Mouse (Mus musculus): ENCODE measurements around the gene Ift122. TPM values are rescaled to one million over a fixed set of nuclear protein-coding genes. Genes with fewer than 3 reads are reported as not detected.
"Not testable (repeated sequence)": the region's sequence is repeated elsewhere in the genome, so short reads cannot be mapped to it uniquely, and the experiment has no call there.

The Ift122 gene
- polyA plus RNA-seq, 1 experiment: 4.6 TPM

- Histone ChIP-seq H3K4me3 (ENCODE audit: extremely low read depth, insufficient read depth, insufficient read length) (no peak overlapping the region), H3K36me3 (ENCODE audit: control insufficient read depth, insufficient read depth, low read length) (no peaks in the 10 kb centered on the region), H3K27me3 (ENCODE audit: control insufficient read depth, insufficient read depth, low read length) (no peaks in the 10 kb centered on the region), H3K4me1 (ENCODE audit: control insufficient read depth, insufficient read depth, insufficient read length) (no peaks in the 10 kb centered on the region), H3K27ac (ENCODE audit: insufficient read depth, low read length) (no peak overlapping the region)
- TF ChIP-seq POLR2A (IDR thresholded peaks at IDR 0.05; ENCODE audit: low read depth, low read length): no peak
- no peak for TF ChIP-seq CTCF (IDR thresholded peaks at IDR 0.05; ENCODE audit: extremely low read depth, insufficient read depth, insufficient read length, insufficient replicate concordance)
- 89% methylated on average over 3 of the region's 3 CpGs for WGBS
- no peak for DNase-seq (ENCODE audit: low read depth in 1 of 2, low spot score in 2 of 2)
These were observed 2.6 kb downstream of the Ift122 start for GRCm38 (mm10) chr6:115855733-115856360.

GRCm38 (mm10) chr6:115856361-115856745, 3.1 kb downstream of the Ift122 start:
- 94% methylated on average over 4 of the region's 4 CpGs for WGBS
- H3K4me1 ChIP-seq (ENCODE audit: control insufficient read depth, insufficient read depth, insufficient read length): no peaks in the 10 kb centered on the region
- no peaks in the 10 kb centered on the region for H3K27me3 ChIP-seq (ENCODE audit: control insufficient read depth, insufficient read depth, low read length)
- no peak for DNase-seq (ENCODE audit: low read depth in 1 of 2, low spot score in 2 of 2)
- H3K27ac ChIP-seq (ENCODE audit: insufficient read depth, low read length): no peak overlapping the region
- H3K36me3 ChIP-seq (ENCODE audit: control insufficient read depth, insufficient read depth, low read length): no peaks in the 10 kb centered on the region
- H3K4me3 ChIP-seq (ENCODE audit: extremely low read depth, insufficient read depth, insufficient read length): no peak overlapping the region
- TF ChIP-seq CTCF (IDR thresholded peaks at IDR 0.05; ENCODE audit: extremely low read depth, insufficient read depth, insufficient read length, insufficient replicate concordance) (no peak), POLR2A (IDR thresholded peaks at IDR 0.05; ENCODE audit: low read depth, low read length) (no peak)

- Histone ChIP-seq H3K27me3 (ENCODE audit: control insufficient read depth, insufficient read depth, low read length) (no peaks in the 10 kb centered on the region), H3K27ac (ENCODE audit: insufficient read depth, low read length) (no peak overlapping the region), H3K4me3 (ENCODE audit: extremely low read depth, insufficient read depth, insufficient read length) (no peak overlapping the region), H3K4me1 (ENCODE audit: control insufficient read depth, insufficient read depth, insufficient read length) (no peaks in the 10 kb centered on the region), H3K36me3 (ENCODE audit: control insufficient read depth, insufficient read depth, low read length) (no peaks in the 10 kb centered on the region)
- DNase-seq (ENCODE audit: low read depth in 1 of 2, low spot score in 2 of 2): no peak
- 62% methylated on average over 4 of the region's 4 CpGs for WGBS
- TF ChIP-seq CTCF (IDR thresholded peaks at IDR 0.05; ENCODE audit: extremely low read depth, insufficient read depth, insufficient read length, insufficient replicate concordance): no peak
- TF ChIP-seq POLR2A (IDR thresholded peaks at IDR 0.05; ENCODE audit: low read depth, low read length): no peak
These were observed 6.0 kb downstream of the Ift122 start for GRCm38 (mm10) chr6:115859258-115859657.

GRCm38 (mm10) chr6:115860027-115860556, 6.8 kb downstream of the Ift122 start:
- TF ChIP-seq POLR2A (IDR thresholded peaks at IDR 0.05; ENCODE audit: low read depth, low read length) (no peak), CTCF (IDR thresholded peaks at IDR 0.05; ENCODE audit: extremely low read depth, insufficient read depth, insufficient read length, insufficient replicate concordance) (no peak)
- H3K4me3 ChIP-seq (ENCODE audit: extremely low read depth, insufficient read depth, insufficient read length): no peak overlapping the region
- no peak overlapping the region for H3K27ac ChIP-seq (ENCODE audit: insufficient read depth, low read length)
- no peaks in the 10 kb centered on the region for H3K4me1 ChIP-seq (ENCODE audit: control insufficient read depth, insufficient read depth, insufficient read length)
- WGBS: 80% methylated on average over 7 of the region's 7 CpGs
- H3K36me3 ChIP-seq (ENCODE audit: control insufficient read depth, insufficient read depth, low read length): no peaks in the 10 kb centered on the region
- no peak for DNase-seq (ENCODE audit: low read depth in 1 of 2, low spot score in 2 of 2)
- no peaks in the 10 kb centered on the region for H3K27me3 ChIP-seq (ENCODE audit: control insufficient read depth, insufficient read depth, low read length)

- TF ChIP-seq POLR2A (IDR thresholded peaks at IDR 0.05; ENCODE audit: low read depth, low read length): no peak
- no peaks in the 10 kb centered on the region for H3K4me1 ChIP-seq (ENCODE audit: control insufficient read depth, insufficient read depth, insufficient read length)
- WGBS: 83% methylated on average over 7 of the region's 7 CpGs
- H3K27ac ChIP-seq (ENCODE audit: insufficient read depth, low read length): no peak overlapping the region
- H3K36me3 ChIP-seq (ENCODE audit: control insufficient read depth, insufficient read depth, low read length): no peaks in the 10 kb centered on the region
- no peaks in the 10 kb centered on the region for H3K27me3 ChIP-seq (ENCODE audit: control insufficient read depth, insufficient read depth, low read length)
- no peak overlapping the region for H3K4me3 ChIP-seq (ENCODE audit: extremely low read depth, insufficient read depth, insufficient read length)
- DNase-seq (ENCODE audit: low read depth in 1 of 2, low spot score in 2 of 2): no peak
These were observed 10.1 kb downstream of the Ift122 start for GRCm38 (mm10) chr6:115863340-115863841.

- no peak overlapping the region for H3K4me3 ChIP-seq (ENCODE audit: extremely low read depth, insufficient read depth, insufficient read length)
- no peak overlapping the region for H3K27ac ChIP-seq (ENCODE audit: insufficient read depth, low read length)
- H3K4me1 ChIP-seq (ENCODE audit: control insufficient read depth, insufficient read depth, insufficient read length): no peaks in the 10 kb centered on the region
These were observed 12.0 kb downstream of the Ift122 start for GRCm38 (mm10) chr6:115865246-115865645.

GRCm38 (mm10) chr6:115867157-115867556, 13.9 kb downstream of the Ift122 start:
- not testable (repeated sequence) for H3K27ac ChIP-seq (ENCODE audit: insufficient read depth, low read length); H3K4me1 ChIP-seq (ENCODE audit: control insufficient read depth, insufficient read depth, insufficient read length); H3K4me3 ChIP-seq (ENCODE audit: extremely low read depth, insufficient read depth, insufficient read length); H3K27me3 ChIP-seq (ENCODE audit: control insufficient read depth, insufficient read depth, low read length); DNase-seq (ENCODE audit: low read depth in 1 of 2, low spot score in 2 of 2); H3K36me3 ChIP-seq (ENCODE audit: control insufficient read depth, insufficient read depth, low read length)
- WGBS: no CpG with 5 or more reads among the region's 3 CpGs

More at GRCm38 (mm10) chr6:115865246-115865645, 12.0 kb downstream of the Ift122 start:
- Histone ChIP-seq H3K36me3 (ENCODE audit: control insufficient read depth, insufficient read depth, low read length) (no peaks in the 10 kb centered on the region), H3K27me3 (ENCODE audit: control insufficient read depth, insufficient read depth, low read length) (no peaks in the 10 kb centered on the region)
- 96% methylated on average over 4 of the region's 4 CpGs for WGBS
- TF ChIP-seq POLR2A (IDR thresholded peaks at IDR 0.05; ENCODE audit: low read depth, low read length): no peak
- TF ChIP-seq CTCF (IDR thresholded peaks at IDR 0.05; ENCODE audit: extremely low read depth, insufficient read depth, insufficient read length, insufficient replicate concordance): no peak
- DNase-seq (ENCODE audit: low read depth in 1 of 2, low spot score in 2 of 2): no peak

- H3K4me1 ChIP-seq (ENCODE audit: control insufficient read depth, insufficient read depth, insufficient read length); H3K27ac ChIP-seq (ENCODE audit: insufficient read depth, low read length); H3K36me3 ChIP-seq (ENCODE audit: control insufficient read depth, insufficient read depth, low read length); H3K4me3 ChIP-seq (ENCODE audit: extremely low read depth, insufficient read depth, insufficient read length); DNase-seq (ENCODE audit: low read depth in 1 of 2, low spot score in 2 of 2); H3K27me3 ChIP-seq (ENCODE audit: control insufficient read depth, insufficient read depth, low read length): not testable (repeated sequence)
- no CpG with 5 or more reads among the region's 3 CpGs for WGBS
These were observed 18.0 kb downstream of the Ift122 start for GRCm38 (mm10) chr6:115871318-115871717.
